Mouse (Mus musculus) bone marrow, adult 2 months (tissue): Measurements from ENCODE around the gene Lrrfip2. TPM values are rescaled to one million over a fixed set of nuclear protein-coding genes. Genes with fewer than 3 reads are reported as not detected.

ENCODE experiments used
- H3K27ac ChIP-seq: fragments of 200-500 bp; 2 replicates; pipeline ENCODE4 v1.5.1; 2012; ENCODE audit warnings: low read depth, mild to moderate bottlenecking, control low read depth, inconsistent platforms, low read length; ENCODE audit not compliant: control insufficient read depth, poor library complexity, insufficient read depth
- H3K4me1 ChIP-seq: fragments of 200-500 bp; 2 replicates; pipeline ENCODE4 v1.6.1; 2011; ENCODE audit warnings: low read length; ENCODE audit not compliant: control insufficient read depth, insufficient read depth
- H3K4me3 ChIP-seq: fragments of 200-500 bp; replicated peaks from 2 replicates; pipeline ENCODE3; 2011; ENCODE audit warnings: mild to moderate bottlenecking, low read depth, low read length, control low read depth; ENCODE audit not compliant: control insufficient read depth
- CTCF ChIP-seq: fragments of 200-500 bp; IDR thresholded peaks from 2 replicates; pipeline ENCODE4 v1.5.1; 2011; ENCODE audit warnings: low read length, control low read depth; ENCODE audit not compliant: control insufficient read depth, insufficient read depth
- POLR2A ChIP-seq: fragments of 200-500 bp; IDR thresholded peaks from 2 replicates; pipeline ENCODE4 v1.6.1; 2011; ENCODE audit warnings: low read depth, mild to moderate bottlenecking, control low read depth, low read length, borderline replicate concordance; ENCODE audit not compliant: control insufficient read depth
- WGBS: fragments of 180-500 bp; shearing (Covaris S2); methylation state at CpG from one replicate; pipeline ENCODE4 v1.1.7; 2018; 5-methylcytosine and 5-hydroxymethylcytosine counted together
- polyA plus RNA-seq: library from polyadenylated mRNA; stranded (reverse); fragments of >200 nt; gene quantifications from 2 replicates; pipeline ENCODE4 v1.2.4, GENCODE M21; 2011; ENCODE audit warnings: low replicate concordance; ENCODE audit not compliant: missing spikeins, insufficient read depth, insufficient read length

Gene Lrrfip2
- polyA plus RNA-seq, 1 experiment: 88.3 TPM

DNA sequence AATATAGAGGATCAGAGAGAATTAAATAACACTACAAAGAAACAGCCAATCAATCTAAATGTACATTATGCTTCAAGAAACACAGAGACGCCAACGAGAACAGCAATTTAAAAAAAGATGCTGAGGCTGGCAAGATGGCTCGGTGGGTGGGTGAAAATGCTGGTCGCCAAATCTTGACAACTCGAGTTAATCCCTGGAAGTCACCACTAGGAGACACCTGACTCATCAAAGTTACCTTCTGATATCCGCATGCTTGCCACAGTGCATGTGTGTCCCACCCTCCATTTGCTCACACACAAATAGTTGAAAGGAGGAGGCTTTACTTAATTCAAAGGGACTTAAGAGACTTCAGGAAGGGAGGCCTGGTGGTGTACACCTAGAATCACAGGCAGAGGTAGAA, 128.2 kb downstream of the Lrrfip2 start:
- Histone ChIP-seq H3K4me1 (no peaks in the 10 kb centered on the region), H3K27ac (no peak overlapping the region), H3K4me3 (no peak overlapping the region)
- WGBS: 82% methylated on average over 6 of the region's 6 CpGs
- TF ChIP-seq CTCF (no peak), POLR2A (no peak)

DNA sequence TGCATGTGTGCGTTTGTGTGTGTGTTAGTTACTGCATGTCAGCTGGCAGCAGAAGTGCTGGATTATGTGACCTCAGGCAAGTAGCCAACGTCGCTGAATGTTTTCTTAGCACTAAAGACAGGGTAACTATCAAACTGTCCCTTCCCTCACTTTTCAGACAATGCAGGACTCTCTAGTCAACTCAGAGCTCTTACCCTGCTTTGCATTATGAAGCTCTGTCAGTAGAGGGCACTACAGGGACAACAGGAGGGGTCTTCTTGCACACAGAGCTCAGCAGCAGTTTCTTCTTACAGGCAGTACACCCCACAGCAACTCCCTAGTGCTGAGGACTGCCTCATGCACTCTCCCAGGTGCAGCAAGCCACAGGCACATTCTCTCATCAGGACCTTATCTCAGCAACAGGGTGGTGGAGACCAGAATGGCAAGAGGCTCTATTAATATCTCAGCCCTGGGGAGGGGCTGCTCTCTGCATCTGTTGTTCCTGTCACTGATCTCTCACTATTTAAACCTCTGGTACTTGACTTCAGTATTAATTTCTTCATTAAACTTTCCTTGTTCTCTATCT, 130.4 kb downstream of the Lrrfip2 start:
- Histone ChIP-seq H3K4me3 (no peak overlapping the region), H3K4me1 (no peaks in the 10 kb centered on the region), H3K27ac (no peak overlapping the region)
- WGBS: 88% methylated on average over 3 of the region's 3 CpGs
- 0 out of 2 replicates have a peak, but pooled peaks have one; percentile 9 for TF ChIP-seq CTCF
- TF ChIP-seq POLR2A: no peak

DNA sequence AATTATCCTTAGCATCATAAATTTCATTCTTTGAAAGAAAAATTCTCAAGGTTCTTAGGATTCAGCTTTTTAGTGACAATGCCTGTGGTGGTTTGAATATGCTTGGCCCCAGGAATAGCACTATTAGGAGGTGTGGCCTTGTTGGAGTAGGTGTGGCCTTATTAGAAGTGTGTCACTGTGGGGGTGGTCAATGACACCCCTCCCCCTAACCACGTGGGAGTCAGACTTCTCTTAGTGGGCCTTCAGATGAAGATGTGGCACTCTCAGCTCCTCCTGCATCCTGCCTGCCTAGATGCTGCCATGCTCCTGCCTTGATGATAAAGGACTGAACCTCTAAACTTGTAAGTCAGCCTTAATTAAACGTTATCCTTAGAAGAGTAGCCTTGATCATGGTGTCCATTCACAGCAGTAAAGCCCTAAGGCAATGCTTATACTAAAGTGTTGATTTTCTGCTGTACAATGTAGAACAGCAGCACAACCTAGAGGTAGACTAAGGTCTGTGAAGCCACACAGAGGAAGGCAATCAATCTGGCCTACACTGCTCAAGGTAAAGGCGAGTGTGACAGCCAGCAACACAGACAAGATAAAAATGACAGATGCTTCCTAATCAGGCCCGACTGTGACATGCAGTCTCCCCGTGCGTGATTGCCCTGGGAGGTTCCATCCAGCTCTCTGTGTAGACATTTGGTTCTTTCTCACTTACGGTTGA, 134.9 kb downstream of the Lrrfip2 start:
- 79% methylated on average over 7 of the region's 7 CpGs for WGBS
- Histone ChIP-seq H3K4me3 (no peak overlapping the region), H3K4me1 (no peaks in the 10 kb centered on the region), H3K27ac (no peak overlapping the region)
- TF ChIP-seq CTCF (no peak), POLR2A (no peak)

DNA sequence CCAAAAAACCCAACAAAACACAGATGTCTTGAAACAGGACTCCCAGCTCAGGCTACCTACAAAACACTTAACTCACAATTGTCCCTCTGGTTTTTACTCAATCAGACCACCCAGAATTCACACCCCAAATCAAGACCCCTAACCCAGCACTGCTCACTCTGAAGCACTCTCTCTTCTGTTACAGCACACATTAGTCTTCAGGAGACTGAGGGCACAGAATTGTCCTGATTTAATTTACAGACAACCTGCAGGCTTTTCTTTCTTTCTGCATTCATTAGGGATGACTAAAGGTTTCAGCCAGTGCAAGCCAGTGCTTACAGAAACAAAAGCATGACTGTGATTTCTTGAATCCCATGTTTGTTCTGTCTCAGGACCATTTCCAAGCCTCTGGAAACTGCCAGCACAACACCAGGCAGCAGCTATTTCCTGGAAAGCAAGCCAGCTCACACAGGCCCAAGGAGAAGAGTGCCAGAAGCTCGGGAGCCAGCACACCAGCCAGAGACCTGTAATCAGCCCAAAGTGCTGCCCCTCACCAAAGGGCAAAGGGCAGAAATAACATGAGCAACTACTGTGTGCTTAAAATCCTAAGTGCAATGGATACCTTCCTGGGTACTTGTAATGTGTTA, 143.1 kb downstream of the Lrrfip2 start:
- Histone ChIP-seq H3K27ac (no peak overlapping the region), H3K4me1 (no peaks in the 10 kb centered on the region), H3K4me3 (no peak overlapping the region)
- WGBS: 81% methylated on average over 1 of the region's 1 CpGs
- no peak for TF ChIP-seq CTCF
- TF ChIP-seq POLR2A: no peak

DNA sequence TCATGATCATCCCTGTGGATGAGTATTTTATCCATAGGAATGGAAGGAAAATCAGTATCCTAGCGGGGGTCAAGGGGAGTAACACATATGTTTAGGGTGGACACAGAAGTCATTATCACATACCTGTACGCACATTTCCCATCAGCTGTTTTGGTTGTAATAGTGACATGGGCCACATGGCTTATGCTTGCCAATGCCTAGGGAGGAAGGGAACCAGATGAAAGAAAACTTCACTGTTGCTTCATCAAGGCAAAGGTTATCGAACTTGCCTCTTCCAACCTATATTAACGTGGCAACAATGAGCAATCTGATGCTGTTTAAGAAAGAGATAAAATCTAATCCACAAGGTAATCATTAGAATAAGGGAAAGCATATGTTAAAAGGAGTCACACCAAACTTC, 144.0 kb downstream of the Lrrfip2 start:
- Histone ChIP-seq H3K4me3 (no peak overlapping the region), H3K27ac (no peak overlapping the region), H3K4me1 (no peaks in the 10 kb centered on the region)
- no peak for TF ChIP-seq POLR2A
- TF ChIP-seq CTCF: no peak
- 90% methylated on average over 4 of the region's 4 CpGs for WGBS

DNA sequence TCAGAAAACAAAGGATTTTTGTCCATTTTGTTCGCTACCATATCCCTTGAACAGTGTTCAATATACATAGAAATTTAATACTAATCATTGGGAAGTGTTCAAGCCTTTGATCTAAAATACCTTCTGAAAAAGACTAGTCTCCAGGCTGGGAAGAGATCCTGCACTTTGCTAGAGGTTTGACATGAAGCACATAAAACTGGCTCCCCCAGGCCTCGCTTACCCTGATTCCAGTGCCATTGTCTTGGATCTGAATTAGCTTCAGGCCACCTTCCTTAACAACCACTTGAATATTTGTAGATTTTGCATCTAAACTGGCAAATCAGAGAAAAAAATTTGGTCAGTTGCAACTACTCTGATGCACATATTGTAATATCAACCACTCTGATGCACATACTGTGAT, 150.6 kb downstream of the Lrrfip2 start:
- TF ChIP-seq CTCF (no peak), POLR2A (no peak)
- 94% methylated on average over 2 of the region's 2 CpGs for WGBS
- no peaks in the 10 kb centered on the region for H3K4me1 ChIP-seq
- H3K27ac ChIP-seq: no peak overlapping the region
- H3K4me3 ChIP-seq: no peak overlapping the region

DNA sequence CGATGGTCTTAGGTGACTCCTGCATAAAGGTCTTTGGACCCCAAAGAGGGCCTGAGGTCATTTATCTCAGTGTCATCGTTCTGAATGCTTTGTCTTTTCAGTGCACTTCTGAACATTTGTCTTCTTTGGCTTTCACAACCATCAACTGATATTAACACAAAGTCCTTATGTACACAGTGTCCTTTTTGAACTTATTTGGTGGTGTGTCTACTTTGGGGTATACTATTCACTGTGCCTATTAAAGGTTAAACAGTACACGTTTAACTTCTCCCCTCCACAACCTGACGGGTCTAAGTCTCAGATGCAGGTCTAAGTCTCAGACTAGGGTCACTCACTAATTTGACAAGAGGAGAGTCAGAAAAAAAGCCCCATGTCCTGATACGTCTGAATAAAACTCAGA, 153.2 kb downstream of the Lrrfip2 start:
- no peaks in the 10 kb centered on the region; the same call in 1 of the 2 replicates for H3K4me1 ChIP-seq
- H3K27ac ChIP-seq: no peak overlapping the region; the same call in 1 of the 2 replicates
- TF ChIP-seq POLR2A: no peak
- no peak for TF ChIP-seq CTCF
- peak overlapping the region; percentile 82 for H3K4me3 ChIP-seq
- 15% methylated on average over 5 of the region's 5 CpGs for WGBS

DNA sequence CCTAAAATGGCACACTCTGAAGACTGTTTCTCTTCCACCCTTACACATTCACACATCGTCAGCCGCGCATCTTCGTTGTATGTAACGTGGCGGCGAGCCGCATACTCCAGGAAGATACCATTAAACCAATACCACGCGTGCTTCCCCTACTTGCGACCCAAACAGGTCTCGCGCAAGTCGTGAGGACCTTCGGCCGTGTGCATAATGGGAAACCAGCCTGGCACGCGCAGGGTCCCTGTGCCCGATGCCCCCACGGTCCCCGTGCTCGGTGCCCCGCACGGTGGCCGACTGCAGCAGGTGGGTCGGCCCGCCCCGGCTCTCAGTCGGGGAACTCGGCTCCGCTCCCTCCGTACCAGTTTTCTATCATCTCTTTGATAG, 153.7 kb downstream of the Lrrfip2 start:
- no peak for TF ChIP-seq POLR2A
- no peak for TF ChIP-seq CTCF
- H3K27ac ChIP-seq: peak overlapping the region; percentile 76
- no peaks in the 10 kb centered on the region; the same call in 1 of the 2 replicates for H3K4me1 ChIP-seq
- H3K4me3 ChIP-seq: peak overlapping the region; percentile 82
- 1% methylated on average over 32 of the region's 32 CpGs for WGBS

DNA sequence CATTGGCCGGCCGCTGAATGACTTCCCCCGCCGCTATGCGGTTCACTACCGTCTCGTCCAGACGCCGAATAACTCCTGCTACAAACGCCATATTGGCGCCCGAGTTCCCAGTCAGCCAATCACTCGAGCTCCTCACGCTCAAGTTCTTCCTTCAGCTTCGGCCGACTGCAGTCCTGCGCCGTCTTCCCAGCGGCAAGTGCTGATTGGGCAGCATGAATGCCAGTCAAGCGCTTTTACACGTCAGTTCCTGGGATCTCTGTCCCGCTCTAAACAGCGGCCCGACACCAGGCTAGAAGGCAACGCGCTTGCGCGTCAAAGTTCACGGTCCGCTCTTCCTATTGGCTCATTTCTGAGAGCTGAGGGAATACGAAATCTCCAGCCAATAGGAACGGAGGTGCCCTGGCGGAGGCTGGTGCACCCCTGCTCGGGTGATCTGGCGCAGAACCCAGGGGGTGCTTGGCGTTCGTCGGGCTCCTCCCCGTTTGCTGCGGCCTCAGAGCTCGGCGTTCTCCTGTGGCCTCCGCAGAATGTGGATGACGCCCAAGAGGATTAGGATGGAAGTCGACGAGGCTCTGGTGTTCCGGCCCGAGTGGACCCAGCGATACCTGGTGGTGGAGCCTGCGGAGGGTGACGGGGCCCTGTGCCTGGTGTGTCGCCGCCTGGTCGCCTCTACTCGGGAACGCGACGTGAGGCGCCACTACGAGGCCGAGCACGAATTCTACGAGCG, 154.2 kb downstream of the Lrrfip2 start, which contains the start of the genes Mlh1 and Epm2aip1:
TSS of gene Mlh1 (minus strand) at position 358 of the 727 bp plus-strand sequence.
TSS of gene Epm2aip1 (plus strand) at position 496 of the 727 bp plus-strand sequence.
- H3K4me3 ChIP-seq: peak within 1 kb of the TSS; percentile 92
- WGBS: under 1% methylated on average over 64 of the region's 64 CpGs
- no peaks in the 10 kb centered on the region; the same call in 1 of the 2 replicates for H3K4me1 ChIP-seq
- peak within 1 kb of the TSS; percentile 93 for H3K27ac ChIP-seq
- TF ChIP-seq POLR2A (peak; percentile 94), CTCF (no peak)
